Mouse (Mus musculus) C2C12 (cell line): ENCODE measurements around the gene Olfr1030.

ENCODE experiments used
- CTCF ChIP-seq: IDR thresholded peaks from one replicate; pipeline ENCODE4 v1.5.1; 2011; ENCODE audit not compliant: control insufficient read depth, insufficient read depth, insufficient read length
- MAX ChIP-seq: IDR thresholded peaks from one replicate; pipeline ENCODE4 v1.6.1; 2011; ENCODE audit warnings: mild to moderate bottlenecking, control low read depth
- USF1 ChIP-seq: IDR thresholded peaks from one replicate; pipeline ENCODE4 v1.6.1; 2011; ENCODE audit warnings: low read depth, mild to moderate bottlenecking, control low read depth, moderate library complexity

GRCm38 (mm10) chr2:85950137-85950536, 28.9 kb upstream of the Olfr1030 start, which contains the start of gene Olfr1028:
- TF ChIP-seq CTCF (no peak), MAX (no peak), USF1 (no peak)
